Mouse (Mus musculus): ENCODE data around the gene Cdcp2.

Gene Cdcp2

GRCm38 (mm10) chr4:107130534-107130933 is 33.8 kb downstream of the Cdcp2 start:
- ATAC-seq (ENCODE audit: low TSS enrichment), result no peak

- ATAC-seq (ENCODE audit: low TSS enrichment), result no peak
Measured at GRCm38 (mm10) chr4:107134891-107135290, 38.2 kb downstream of the Cdcp2 start.

GRCm38 (mm10) chr4:107135663-107136062 is 39.0 kb downstream of the Cdcp2 start:
- no peak for ATAC-seq (ENCODE audit: low TSS enrichment)

- no peak for ATAC-seq (ENCODE audit: low TSS enrichment)
Measured at GRCm38 (mm10) chr4:107136531-107136930, 39.8 kb downstream of the Cdcp2 start.

- ATAC-seq (ENCODE audit: low TSS enrichment), result no peak
Measured at GRCm38 (mm10) chr4:107138948-107139835, 42.5 kb downstream of the Cdcp2 start.

GRCm38 (mm10) chr4:107139836-107140631 is 43.3 kb downstream of the Cdcp2 start:
- ATAC-seq (ENCODE audit: low TSS enrichment), result no peak

GRCm38 (mm10) chr4:107143511-107143910 is 46.8 kb downstream of the Cdcp2 start:
- ATAC-seq (ENCODE audit: low TSS enrichment), result no peak

GRCm38 (mm10) chr4:107150991-107151390 is 54.3 kb downstream of the Cdcp2 start:
- peak; percentile 92 for ATAC-seq (ENCODE audit: low TSS enrichment)

GRCm38 (mm10) chr4:107152571-107152970 is 55.9 kb downstream of the Cdcp2 start:
- no peak for ATAC-seq (ENCODE audit: low TSS enrichment)

- ATAC-seq (ENCODE audit: low TSS enrichment), result no peak
Measured at GRCm38 (mm10) chr4:107156983-107157401, 60.3 kb downstream of the Cdcp2 start.

GRCm38 (mm10) chr4:107159166-107159773 is 62.6 kb downstream of the Cdcp2 start:
- ATAC-seq (ENCODE audit: low TSS enrichment), result 0 out of 2 replicates have a peak, but pooled peaks have one; percentile 5

- ATAC-seq (ENCODE audit: low TSS enrichment), result no peak
Measured at GRCm38 (mm10) chr4:107160181-107160580, 63.5 kb downstream of the Cdcp2 start.

All from frontal cortex, adult (tissue).